Mouse (Mus musculus) olfactory bulb, adult 2 months (tissue): ENCODE data around the gene U2surp.

Experiments used
- CTCF ChIP-seq: fragments of 200-500 bp; IDR thresholded peaks from 2 replicates; pipeline ENCODE4 v1.5.1; 2012; ENCODE audit warnings: low read depth, mild to moderate bottlenecking, low read length, moderate library complexity; ENCODE audit not compliant: insufficient read depth
- POLR2A ChIP-seq: fragments of 200-500 bp; IDR thresholded peaks from 2 replicates; pipeline ENCODE4 v1.6.1; 2012; ENCODE audit warnings: mild to moderate bottlenecking, low read depth, low read length, moderate library complexity; ENCODE audit not compliant: insufficient read depth

DNA sequence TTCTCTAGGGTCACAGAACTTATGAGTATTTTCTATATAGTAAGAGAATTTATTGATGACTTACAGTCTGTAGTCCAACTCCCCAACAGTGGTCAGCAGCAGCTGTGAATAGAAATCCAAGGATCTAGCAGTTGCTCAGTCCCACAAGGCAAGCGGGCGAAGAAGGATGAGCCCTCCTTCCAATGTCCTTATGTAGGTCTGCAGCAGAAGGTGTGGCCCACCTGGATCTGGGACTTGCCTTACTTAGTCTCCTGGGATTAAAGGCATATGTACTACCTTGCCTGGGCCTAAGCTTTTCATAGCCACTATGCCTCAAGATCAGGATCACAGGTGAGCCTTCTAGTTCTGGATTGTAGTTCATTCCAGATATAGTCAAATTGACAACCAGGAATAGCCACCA, 2.0 kb upstream of the U2surp start:
- no peak for TF ChIP-seq CTCF
- no peak for TF ChIP-seq POLR2A
